Mouse (Mus musculus): Measurements from ENCODE around the gene Ank3. TPM values are rescaled to one million over a fixed set of nuclear protein-coding genes. Genes with fewer than 3 reads are reported as not detected.

Ank3 gene
- polyA plus RNA-seq, 1 experiment, result 1.2 TPM

DNA sequence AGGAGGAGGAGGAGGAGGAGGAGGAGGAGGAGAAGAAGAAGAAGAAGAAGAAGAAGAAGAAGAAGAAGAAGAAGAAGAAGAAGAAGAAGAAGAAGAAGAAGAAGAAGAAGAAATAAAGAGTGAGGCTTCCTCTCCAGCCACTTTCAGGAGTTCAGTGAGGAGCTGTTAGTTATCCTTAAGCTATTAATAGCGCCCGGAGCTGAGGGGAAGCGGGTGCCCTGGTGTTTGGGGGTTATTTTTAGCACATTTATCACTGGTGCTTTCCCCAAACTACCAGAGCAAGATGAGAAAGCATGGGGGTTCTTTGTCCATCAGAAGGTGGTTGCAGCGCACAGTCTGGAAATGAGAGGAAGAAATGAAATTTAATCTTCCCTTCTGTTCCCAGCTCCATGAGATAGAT, 166.5 kb downstream of the Ank3 start:
- H3K4me3 ChIP-seq (ENCODE audit: extremely low read depth, insufficient read depth, insufficient read length), result no peak overlapping the region
- H3K4me1 ChIP-seq (ENCODE audit: control insufficient read depth, insufficient read depth, insufficient read length), result no peaks in the 10 kb centered on the region
- no peaks in the 10 kb centered on the region for H3K36me3 ChIP-seq (ENCODE audit: control insufficient read depth, insufficient read depth, low read length)
- 28% methylated on average over 4 of the region's 4 CpGs for WGBS
- TF ChIP-seq CTCF (IDR thresholded peaks at IDR 0.05; ENCODE audit: extremely low read depth, insufficient read depth, insufficient read length, insufficient replicate concordance), result no peak
- no peak for TF ChIP-seq POLR2A (IDR thresholded peaks at IDR 0.05; ENCODE audit: low read depth, low read length)
- H3K27me3 ChIP-seq (ENCODE audit: control insufficient read depth, insufficient read depth, low read length), result no peaks in the 10 kb centered on the region
- no peak overlapping the region for H3K27ac ChIP-seq (ENCODE audit: insufficient read depth, low read length)
- DNase-seq (ENCODE audit: low read depth in 1 of 2, low spot score in 2 of 2), result no peak

GRCm38 (mm10) chr10:69568976-69569375, 170.4 kb downstream of the Ank3 start:
- Histone ChIP-seq H3K36me3 (ENCODE audit: control insufficient read depth, insufficient read depth, low read length) (no peaks in the 10 kb centered on the region), H3K4me3 (ENCODE audit: extremely low read depth, insufficient read depth, insufficient read length) (no peak overlapping the region), H3K4me1 (ENCODE audit: control insufficient read depth, insufficient read depth, insufficient read length) (no peaks in the 10 kb centered on the region; the same call in 1 of the 2 replicates), H3K27me3 (ENCODE audit: control insufficient read depth, insufficient read depth, low read length) (no peaks in the 10 kb centered on the region; the same call in 1 of the 2 replicates), H3K27ac (ENCODE audit: insufficient read depth, low read length) (no peak overlapping the region)
- 87% methylated on average over 5 of the region's 5 CpGs for WGBS
- DNase-seq (ENCODE audit: low read depth in 1 of 2, low spot score in 2 of 2), result no peak
- TF ChIP-seq POLR2A (IDR thresholded peaks at IDR 0.05; ENCODE audit: low read depth, low read length) (no peak), CTCF (IDR thresholded peaks at IDR 0.05; ENCODE audit: extremely low read depth, insufficient read depth, insufficient read length, insufficient replicate concordance) (no peak)

- WGBS, result 74% methylated on average over 8 of the region's 8 CpGs
- Histone ChIP-seq H3K27ac (ENCODE audit: insufficient read depth, low read length) (no peak overlapping the region), H3K36me3 (ENCODE audit: control insufficient read depth, insufficient read depth, low read length) (no peaks in the 10 kb centered on the region), H3K4me1 (ENCODE audit: control insufficient read depth, insufficient read depth, insufficient read length) (no peaks in the 10 kb centered on the region; the same call in 1 of the 2 replicates), H3K4me3 (ENCODE audit: extremely low read depth, insufficient read depth, insufficient read length) (no peak overlapping the region), H3K27me3 (ENCODE audit: control insufficient read depth, insufficient read depth, low read length) (no peaks in the 10 kb centered on the region; the same call in 1 of the 2 replicates)
- DNase-seq (ENCODE audit: low read depth in 1 of 2, low spot score in 2 of 2), result no peak
- no peak for TF ChIP-seq CTCF (IDR thresholded peaks at IDR 0.05; ENCODE audit: extremely low read depth, insufficient read depth, insufficient read length, insufficient replicate concordance)
- no peak for TF ChIP-seq POLR2A (IDR thresholded peaks at IDR 0.05; ENCODE audit: low read depth, low read length)
These were observed 171.2 kb downstream of the Ank3 start for GRCm38 (mm10) chr10:69569740-69570139.

GRCm38 (mm10) chr10:69570466-69571288, 172.1 kb downstream of the Ank3 start:
- no peaks in the 10 kb centered on the region; the same call in 1 of the 2 replicates for H3K4me1 ChIP-seq (ENCODE audit: control insufficient read depth, insufficient read depth, insufficient read length)
- TF ChIP-seq POLR2A (IDR thresholded peaks at IDR 0.05; ENCODE audit: low read depth, low read length), result no peak
- no peak for TF ChIP-seq CTCF (IDR thresholded peaks at IDR 0.05; ENCODE audit: extremely low read depth, insufficient read depth, insufficient read length, insufficient replicate concordance)
- 48% methylated on average over 18 of the region's 18 CpGs for WGBS
- H3K36me3 ChIP-seq (ENCODE audit: control insufficient read depth, insufficient read depth, low read length), result no peaks in the 10 kb centered on the region
- no peak overlapping the region for H3K4me3 ChIP-seq (ENCODE audit: extremely low read depth, insufficient read depth, insufficient read length)
- DNase-seq (ENCODE audit: low read depth in 1 of 2, low spot score in 2 of 2), result no peak
- no peak overlapping the region for H3K27ac ChIP-seq (ENCODE audit: insufficient read depth, low read length)
- no peaks in the 10 kb centered on the region; the same call in 1 of the 2 replicates for H3K27me3 ChIP-seq (ENCODE audit: control insufficient read depth, insufficient read depth, low read length)

DNA sequence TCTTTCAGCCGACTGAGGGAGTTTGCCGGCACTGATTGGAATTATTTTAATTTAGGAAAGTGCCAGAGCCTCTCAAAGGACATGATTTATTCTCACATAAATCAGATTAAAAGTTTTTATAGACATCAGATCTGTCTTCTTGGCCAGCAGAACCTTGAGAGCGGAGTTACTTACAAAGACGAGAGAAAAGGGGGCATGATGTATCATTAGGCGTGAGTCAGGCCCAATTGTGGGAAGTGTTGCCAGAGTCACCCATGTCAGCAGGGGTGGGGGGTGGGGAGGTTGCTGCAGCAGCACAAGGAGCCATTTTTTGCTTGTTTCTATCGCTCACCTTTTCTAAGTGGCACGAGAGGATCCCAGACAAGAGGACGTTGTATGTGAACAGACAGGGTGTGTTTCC, 172.8 kb downstream of the Ank3 start:
- no peak overlapping the region for H3K27ac ChIP-seq (ENCODE audit: insufficient read depth, low read length)
- H3K4me1 ChIP-seq (ENCODE audit: control insufficient read depth, insufficient read depth, insufficient read length), result no peaks in the 10 kb centered on the region; the same call in 1 of the 2 replicates
- H3K27me3 ChIP-seq (ENCODE audit: control insufficient read depth, insufficient read depth, low read length), result no peaks in the 10 kb centered on the region; the same call in 1 of the 2 replicates
- H3K36me3 ChIP-seq (ENCODE audit: control insufficient read depth, insufficient read depth, low read length), result no peaks in the 10 kb centered on the region
- TF ChIP-seq CTCF (IDR thresholded peaks at IDR 0.05; ENCODE audit: extremely low read depth, insufficient read depth, insufficient read length, insufficient replicate concordance) (no peak), POLR2A (IDR thresholded peaks at IDR 0.05; ENCODE audit: low read depth, low read length) (no peak)
- peak overlapping the region; percentile 30; the same call in 1 of the 2 replicates for H3K4me3 ChIP-seq (ENCODE audit: extremely low read depth, insufficient read depth, insufficient read length)
- WGBS, result 2% methylated on average over 8 of the region's 8 CpGs
- no peak for DNase-seq (ENCODE audit: low read depth in 1 of 2, low spot score in 2 of 2)

- Histone ChIP-seq H3K4me1 (ENCODE audit: control insufficient read depth, insufficient read depth, insufficient read length) (no peaks in the 10 kb centered on the region; the same call in 1 of the 2 replicates), H3K36me3 (ENCODE audit: control insufficient read depth, insufficient read depth, low read length) (no peaks in the 10 kb centered on the region), H3K4me3 (ENCODE audit: extremely low read depth, insufficient read depth, insufficient read length) (no peak overlapping the region), H3K27me3 (ENCODE audit: control insufficient read depth, insufficient read depth, low read length) (no peaks in the 10 kb centered on the region; the same call in 1 of the 2 replicates), H3K27ac (ENCODE audit: insufficient read depth, low read length) (no peak overlapping the region)
- 8% methylated on average over 9 of the region's 9 CpGs for WGBS
- TF ChIP-seq CTCF (IDR thresholded peaks at IDR 0.05; ENCODE audit: extremely low read depth, insufficient read depth, insufficient read length, insufficient replicate concordance) (no peak), POLR2A (IDR thresholded peaks at IDR 0.05; ENCODE audit: low read depth, low read length) (no peak)
- DNase-seq (ENCODE audit: low read depth in 1 of 2, low spot score in 2 of 2), result no peak
These were observed 173.4 kb downstream of the Ank3 start for GRCm38 (mm10) chr10:69571972-69572371.

DNA sequence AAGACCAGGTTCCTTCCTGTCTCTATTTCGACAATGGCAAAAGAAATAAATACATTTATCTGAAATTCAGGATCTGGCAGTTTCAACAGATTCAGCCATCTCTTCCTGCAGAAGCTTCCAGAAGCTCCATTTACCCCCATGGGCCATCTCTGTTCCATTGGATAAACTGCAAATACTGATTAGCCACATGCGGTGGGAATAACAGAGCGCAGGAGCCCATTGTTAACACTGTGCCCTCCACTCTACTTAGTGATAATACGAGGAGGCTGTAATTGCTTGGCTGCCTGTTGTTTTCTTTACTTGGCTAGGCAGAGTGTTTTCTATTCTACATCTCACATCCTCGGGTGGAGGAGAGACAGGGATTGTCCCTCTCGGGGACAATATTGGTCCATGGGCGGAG, 174.5 kb downstream of the Ank3 start:
- Histone ChIP-seq H3K36me3 (ENCODE audit: control insufficient read depth, insufficient read depth, low read length) (no peaks in the 10 kb centered on the region), H3K4me1 (ENCODE audit: control insufficient read depth, insufficient read depth, insufficient read length) (no peaks in the 10 kb centered on the region; the same call in 1 of the 2 replicates), H3K4me3 (ENCODE audit: extremely low read depth, insufficient read depth, insufficient read length) (no peak overlapping the region), H3K27ac (ENCODE audit: insufficient read depth, low read length) (no peak overlapping the region), H3K27me3 (ENCODE audit: control insufficient read depth, insufficient read depth, low read length) (no peaks in the 10 kb centered on the region; the same call in 1 of the 2 replicates)
- WGBS, result 55% methylated on average over 7 of the region's 7 CpGs
- TF ChIP-seq CTCF (IDR thresholded peaks at IDR 0.05; ENCODE audit: extremely low read depth, insufficient read depth, insufficient read length, insufficient replicate concordance) (no peak), POLR2A (IDR thresholded peaks at IDR 0.05; ENCODE audit: low read depth, low read length) (no peak)
- DNase-seq (ENCODE audit: low read depth in 1 of 2, low spot score in 2 of 2), result no peak

Measured in spleen, adult 2 months (tissue).